Mouse (Mus musculus): ENCODE data around the gene Rlf.

Gene Rlf

GRCm38 (mm10) chr4:121163501-121164030 is 51.3 kb downstream of the Rlf start:
- no peak for DNase-seq (ENCODE audit: low spot score in 2 of 2)

- no peak for DNase-seq (ENCODE audit: low spot score in 2 of 2)
These were observed 105.8 kb downstream of the Rlf start, which contains the start of gene Tmco2 for GRCm38 (mm10) chr4:121109126-121109525. Gene Tmco2 (minus strand): TSS chr4:121109226.

- DNase-seq (ENCODE audit: low spot score in 2 of 2) = peak; percentile 68 to 85
These were observed 111.6 kb downstream of the Rlf start for GRCm38 (mm10) chr4:121103304-121103703.

GRCm38 (mm10) chr4:121097650-121098378 is 117.1 kb downstream of the Rlf start, which contains the start of gene Zmpste24:
Gene Zmpste24 (minus strand): TSS chr4:121098241.
- DNase-seq (ENCODE audit: low spot score in 2 of 2) = peak; percentile 77 to 83

Measured in right cerebral cortex, postnatal 36 days (tissue).